Mouse (Mus musculus) bone marrow macrophage, adult 2 months (primary cell): ENCODE results near the gene Synpr.

Experiments used
- CTCF ChIP-seq: IDR thresholded peaks from 2 replicates; pipeline ENCODE4 v1.5.1; 2012; ENCODE audit warnings: low read depth, mild to moderate bottlenecking, low read length, moderate library complexity
- POLR2A ChIP-seq: IDR thresholded peaks from 2 replicates; pipeline ENCODE4 v1.6.1; 2012; ENCODE audit warnings: mild to moderate bottlenecking, low read depth, low read length, borderline replicate concordance

GRCm38 (mm10) chr14:13651039-13651438 is 366.5 kb downstream of the Synpr start:
- TF ChIP-seq CTCF (no peak), POLR2A (no peak)
